Mouse (Mus musculus) liver, embryonic 14.5 days (tissue): ENCODE measurements around the gene Zbtb5. TPM values are rescaled to one million over a fixed set of nuclear protein-coding genes. Genes with fewer than 3 reads are reported as not detected.

ENCODE experiments used
- ATAC-seq: fragments of 200-750 bp; cut with Nextera tagmentation; 2 replicates; pipeline ENCODE4 v1.8.0; 2017; ENCODE audit warnings: moderate number of reproducible peaks, mild to moderate bottlenecking, moderate library complexity; ENCODE audit not compliant: insufficient read depth
- DNase-seq, 3 experiments: peaks; one replicate each; pipeline ENCODE4 v3.0.0-alpha.2; 2012 to 2013; ENCODE audit warnings: low read depth in 3 of 3, low spot score in 3 of 3
- H3K27ac ChIP-seq: fragments of 300-500 bp; sonication (generic); 2 replicates; pipeline ENCODE4 v1.5.1; 2014; ENCODE audit warnings: moderate library complexity, mild to moderate bottlenecking, control low read depth, inconsistent platforms
- H3K27me3 ChIP-seq: fragments of 300-500 bp; sonication (generic); 2 replicates; pipeline ENCODE4 v1.6.1; 2014; ENCODE audit warnings: mild to moderate bottlenecking, low read length, moderate library complexity; ENCODE audit not compliant: control insufficient read depth, insufficient read depth
- H3K36me3 ChIP-seq: fragments of 300-500 bp; sonication (generic); replicated peaks from 2 replicates; pipeline ENCODE4 v1.6.1; 2014; ENCODE audit warnings: low read depth; ENCODE audit not compliant: control insufficient read depth, insufficient read depth
- H3K4me1 ChIP-seq, 2 experiments: fragments of 200-500 bp in 1 of 2; fragments of 300-500 bp in 1 of 2; sonication (generic) in 1 of 2; replicated peaks; 2 replicates each; pipeline ENCODE4 v1.6.1; 2012 to 2014; ENCODE audit warnings: antibody characterized with exemption in 1 of 2, inconsistent platforms in 1 of 2, low read length in 1 of 2; ENCODE audit not compliant: control insufficient read depth in 2 of 2, insufficient read depth in 2 of 2
- H3K4me2 ChIP-seq: fragments of 300-500 bp; sonication (generic); 2 replicates; pipeline ENCODE4 v1.6.1; 2014; ENCODE audit warnings: low read depth, mild to moderate bottlenecking, control low read depth, moderate library complexity
- H3K4me3 ChIP-seq, 2 experiments: fragments of 200-500 bp in 1 of 2; fragments of 300-500 bp in 1 of 2; sonication (generic) in 1 of 2; 2 replicates each; pipeline ENCODE4 v1.5.1; 2012 to 2014; ENCODE audit warnings: low read depth in 2 of 2, low read length in 2 of 2, mild to moderate bottlenecking in 2 of 2, control low read depth in 1 of 2, inconsistent platforms in 1 of 2, moderate library complexity in 1 of 2; ENCODE audit not compliant: insufficient read depth in 1 of 2
- H3K9ac ChIP-seq: fragments of 300-500 bp; sonication (generic); replicated peaks from 2 replicates; pipeline ENCODE4 v1.6.1; 2014; ENCODE audit warnings: mild to moderate bottlenecking, control low read depth, moderate library complexity
- H3K9me3 ChIP-seq: fragments of 300-500 bp; sonication (generic); 2 replicates; pipeline ENCODE4 v1.6.1; 2016; ENCODE audit warnings: low read length, mixed read lengths; ENCODE audit not compliant: control insufficient read depth
- CTCF ChIP-seq: IDR thresholded peaks from 2 replicates; pipeline ENCODE4 v1.5.1; 2016; ENCODE audit warnings: antibody characterized with exemption, low read depth, control low read depth
- EP300 ChIP-seq: IDR thresholded peaks from 2 replicates; pipeline ENCODE4 v1.6.1; 2016; ENCODE audit warnings: antibody characterized with exemption, low read depth
- WGBS: fragments of 180-500 bp; shearing (Covaris S2); extraction: QIAGEN DNeasy Blood & Tissue Kit; methylation state at CpG from one replicate; pipeline ENCODE4 v1.1.7; 2014; ENCODE audit not compliant: insufficient replicate concordance; 5-methylcytosine and 5-hydroxymethylcytosine counted together
- polyA plus RNA-seq, 2 experiments: library from polyadenylated mRNA; depleted of rRNA in 1 of 2; stranded (reverse) in 1 of 2; unstranded in 1 of 2; fragments of >200 nt; fragmentation: Nextera tagmentation in 1 of 2; extraction: Ambion mirVana in 1 of 2; gene quantifications; 2 replicates each; pipeline versions ENCODE4 v1.2.1 to v1.2.3; 2012 to 2014

The Zbtb5 gene
- polyA plus RNA-seq, 2 experiments = 3.5 to 4.5 TPM

DNA sequence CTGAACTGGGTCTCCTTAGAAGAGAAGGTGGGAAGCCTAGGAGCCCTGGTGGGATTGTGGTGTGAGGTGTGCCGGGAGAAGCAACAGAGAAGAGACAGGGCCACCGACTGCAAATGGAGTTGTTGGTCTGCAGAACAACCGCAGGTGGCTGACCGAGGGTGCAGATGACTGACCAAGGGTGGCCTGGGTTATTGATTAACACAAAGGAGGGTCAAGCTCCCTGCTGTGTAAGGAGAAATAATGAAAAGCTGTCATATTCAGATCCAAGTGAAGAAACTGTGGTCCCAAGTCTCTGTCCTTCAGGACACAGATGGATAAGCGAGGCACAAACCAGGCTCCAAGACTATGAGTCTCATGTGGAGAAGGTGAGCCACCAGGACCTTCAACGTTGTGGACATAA lies 68.7 kb downstream of the Zbtb5 start:
- TF ChIP-seq CTCF = no peak
- no peak for TF ChIP-seq EP300
- DNase-seq (no peak), ATAC-seq (no peak)
- H3K9me3 ChIP-seq = no peaks in the 10 kb centered on the region
- H3K4me2 ChIP-seq = no peak overlapping the region
- peaks cover 0 to 5% of the 10 kb centered on the region in 2 experiments; a peak in 1 of 4 replicates for H3K4me1 ChIP-seq
- H3K4me3 ChIP-seq = no peak overlapping the region
- H3K27ac ChIP-seq = no peak overlapping the region
- no peaks in the 10 kb centered on the region for H3K27me3 ChIP-seq
- WGBS = 68% methylated on average over 6 of the region's 6 CpGs
- H3K36me3 ChIP-seq = no peaks in the 10 kb centered on the region
- H3K9ac ChIP-seq = no peak overlapping the region

DNA sequence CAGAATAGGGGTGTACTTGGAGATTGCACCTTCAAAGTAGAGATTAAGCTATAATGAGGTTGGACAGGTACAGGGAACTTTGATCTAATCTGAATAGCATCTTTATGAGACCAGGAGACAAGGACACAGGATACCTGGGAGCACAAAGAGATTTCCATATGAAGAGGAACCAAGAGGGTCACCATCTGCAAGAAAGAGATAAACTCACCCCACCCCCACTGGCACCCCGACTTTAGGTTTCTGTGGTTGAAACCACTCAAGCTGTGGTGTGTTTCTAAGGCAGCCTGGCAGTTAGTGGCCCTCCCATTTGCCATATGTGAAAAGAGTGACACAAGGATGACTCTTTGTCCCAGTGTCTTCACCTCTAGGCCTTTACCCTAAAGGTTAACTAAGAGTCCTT lies 70.0 kb downstream of the Zbtb5 start:
- no peak overlapping the region for H3K4me3 ChIP-seq
- H3K9ac ChIP-seq = no peak overlapping the region
- ATAC-seq (no peak), DNase-seq (no peak)
- H3K27ac ChIP-seq = no peak overlapping the region
- no peaks in the 10 kb centered on the region for H3K36me3 ChIP-seq
- H3K27me3 ChIP-seq = no peaks in the 10 kb centered on the region
- TF ChIP-seq EP300 (0 out of 2 replicates have a peak, but pooled peaks have one; percentile 12), CTCF (no peak)
- H3K9me3 ChIP-seq = no peaks in the 10 kb centered on the region
- 21% methylated on average over 1 of the region's 1 CpGs for WGBS
- no peak overlapping the region for H3K4me2 ChIP-seq
- H3K4me1 ChIP-seq = peaks cover 0 to 5% of the 10 kb centered on the region in 2 experiments; a peak in 1 of 4 replicates

Other genes with a start within 250 kb of the Zbtb5 start
- 47.5 and 50.1 TPM in 2 replicates for gene Grhpr, start 31.0 kb downstream of the Zbtb5 start, polyA plus RNA-seq (2012; rRNA removed)
- gene Grhpr, start 31.0 kb downstream of the Zbtb5 start, polyA plus RNA-seq (2014; fragmentation: Nextera tagmentation; extraction: Ambion mirVana) = 75.7 and 75.9 TPM in 2 replicates
- gene Polr1e, start 6.2 kb upstream of the Zbtb5 start, polyA plus RNA-seq (2012; rRNA removed) = 4.2 and 7.8 TPM in 2 replicates
- 15.5 and 18.9 TPM in 2 replicates for gene Polr1e, start 6.2 kb upstream of the Zbtb5 start, polyA plus RNA-seq (2014; fragmentation: Nextera tagmentation; extraction: Ambion mirVana)
- gene Fbxo10, start 72.2 kb upstream of the Zbtb5 start, polyA plus RNA-seq (2012; rRNA removed) = 3.5 and 4.3 TPM in 2 replicates
- 2.4 and 3.4 TPM in 2 replicates for gene Fbxo10, start 72.2 kb upstream of the Zbtb5 start, polyA plus RNA-seq (2014; fragmentation: Nextera tagmentation; extraction: Ambion mirVana)
- gene Tomm5, start 95.7 kb upstream of the Zbtb5 start, polyA plus RNA-seq (2012; rRNA removed) = 126 and 145 TPM in 2 replicates
- 209 and 213 TPM in 2 replicates for gene Tomm5, start 95.7 kb upstream of the Zbtb5 start, polyA plus RNA-seq (2014; fragmentation: Nextera tagmentation; extraction: Ambion mirVana)
- gene Frmpd1, start 172.5 kb upstream of the Zbtb5 start, polyA plus RNA-seq (2012; rRNA removed) = 0.10 and 0.16 TPM in 2 replicates
- gene Frmpd1, start 172.5 kb upstream of the Zbtb5 start, polyA plus RNA-seq (2014; fragmentation: Nextera tagmentation; extraction: Ambion mirVana) = 0.08 and 0.28 TPM in 2 replicates